Mouse (Mus musculus) bone marrow macrophage, adult 2 months (primary cell): ENCODE data around the gene Bud23.

Experiments
- CTCF ChIP-seq: IDR thresholded peaks from 2 replicates; pipeline ENCODE4 v1.5.1; 2012; ENCODE audit warnings: low read depth, mild to moderate bottlenecking, low read length, moderate library complexity
- POLR2A ChIP-seq: IDR thresholded peaks from 2 replicates; pipeline ENCODE4 v1.6.1; 2012; ENCODE audit warnings: mild to moderate bottlenecking, low read depth, low read length, borderline replicate concordance

DNA sequence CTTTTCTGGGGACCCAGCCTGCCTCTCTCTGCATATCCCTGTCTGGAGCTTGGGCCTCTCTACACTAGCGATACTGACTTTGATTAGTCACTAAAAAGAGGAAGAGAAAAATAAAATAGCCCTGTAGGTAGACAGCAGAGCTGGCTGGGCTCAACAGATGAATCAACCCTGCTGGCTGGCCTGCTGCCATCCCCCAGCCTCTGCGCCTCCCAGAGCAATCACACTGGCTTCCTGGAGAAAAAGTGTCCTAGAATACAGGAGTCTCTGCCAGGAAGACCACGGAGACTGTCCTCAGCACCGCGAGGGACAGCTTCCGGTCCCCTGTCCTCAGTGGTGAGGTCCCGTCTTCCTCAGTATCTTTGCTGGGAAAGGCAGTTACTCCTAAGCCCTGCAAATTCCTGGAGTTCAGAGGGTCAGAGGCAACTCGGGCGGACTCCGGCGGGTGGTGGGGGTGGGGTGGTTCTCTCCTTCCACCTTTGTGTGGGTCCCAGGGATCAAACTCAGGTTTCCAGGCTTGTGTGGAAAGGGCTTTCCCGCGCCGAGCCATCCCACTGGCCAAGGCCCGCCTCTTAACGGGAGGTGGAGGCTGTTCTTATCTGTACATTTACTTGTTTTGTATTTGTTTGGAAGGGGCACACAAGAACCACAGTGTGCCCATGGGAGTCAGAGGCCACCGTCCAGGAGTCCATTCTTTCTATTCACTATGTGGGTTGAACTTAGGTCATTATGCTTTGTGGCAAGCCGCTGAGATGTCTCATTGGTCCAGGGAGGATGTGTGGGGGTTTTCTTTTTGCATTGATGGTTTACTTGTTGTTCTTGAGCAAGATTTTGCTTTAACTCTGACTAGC is 35.5 kb downstream of the Bud23 start:
- TF ChIP-seq POLR2A (no peak), CTCF (no peak)
